Mouse (Mus musculus): Measurements from ENCODE around the gene S100a11. TPM values are rescaled to one million over a fixed set of nuclear protein-coding genes. Genes with fewer than 3 reads are reported as not detected.
A peak's percentile ranks its signal among the peaks of the same experiment; 100 is the strongest.

S100a11 gene
- polyA plus RNA-seq, 1 experiment from 2014 or later: 1,206 TPM

- H3K4me1 ChIP-seq (ENCODE audit: insufficient read depth, low read length): peaks cover 29% of the 10 kb centered on the region
- H3K4me2 ChIP-seq (replicated peaks; ENCODE audit: low read depth, low read length): peak overlapping the region; percentile 82
- no peaks in the 10 kb centered on the region for H3K27me3 ChIP-seq (ENCODE audit: insufficient read depth, low read length)
- peak overlapping the region; percentile 95 for H3K27ac ChIP-seq (ENCODE audit: low read length)
- H3K9me3 ChIP-seq (ENCODE audit: low read length): no peaks in the 10 kb centered on the region
- peak overlapping the region; percentile 90 for H3K9ac ChIP-seq (replicated peaks; ENCODE audit: low read length)
- 7% methylated on average over 2 of the region's 2 CpGs for WGBS
- peak overlapping the region; percentile 67 for H3K4me3 ChIP-seq (ENCODE audit: low read length)
- ATAC-seq (ENCODE audit: low FRiP score, low TSS enrichment): peak; percentile 55; the same call in 1 of the 2 replicates
- peaks cover 1% of the 10 kb centered on the region; the same call in 1 of the 2 replicates for H3K36me3 ChIP-seq (ENCODE audit: insufficient read depth, low read length)
Observed at GRCm38 (mm10) chr3:93555878-93556254, 35.6 kb downstream of the S100a11 start.

DNA sequence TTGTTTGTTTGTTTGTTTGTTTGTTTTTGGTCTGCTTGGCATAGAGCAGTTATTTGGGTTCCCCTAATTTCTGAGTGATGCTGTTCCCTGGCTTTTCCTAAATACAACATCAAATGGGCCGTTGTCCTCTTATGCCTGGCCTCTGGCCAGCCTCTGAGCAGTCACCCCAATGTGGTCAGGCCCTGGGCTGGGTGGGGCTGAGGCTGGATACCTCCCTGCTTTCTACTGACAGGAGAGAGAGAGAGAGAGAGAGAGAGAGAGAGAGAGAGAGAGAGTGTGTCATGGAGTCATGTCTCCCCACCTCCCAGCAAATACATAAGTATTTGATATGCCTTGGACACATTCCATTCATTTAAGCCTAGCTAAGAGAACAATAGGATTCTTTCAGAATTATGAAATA is 36.3 kb downstream of the S100a11 start:
- Histone ChIP-seq H3K4me2 (replicated peaks; ENCODE audit: low read depth, low read length) (peak overlapping the region; percentile 82), H3K4me3 (ENCODE audit: low read length) (peak overlapping the region; percentile 67), H3K27ac (ENCODE audit: low read length) (peak overlapping the region; percentile 95), H3K9ac (replicated peaks; ENCODE audit: low read length) (peak overlapping the region; percentile 90), H3K4me1 (ENCODE audit: insufficient read depth, low read length) (peaks cover 29% of the 10 kb centered on the region), H3K27me3 (ENCODE audit: insufficient read depth, low read length) (no peaks in the 10 kb centered on the region), H3K9me3 (ENCODE audit: low read length) (no peaks in the 10 kb centered on the region), H3K36me3 (ENCODE audit: insufficient read depth, low read length) (peaks cover 6% of the 10 kb centered on the region; the same call in 1 of the 2 replicates)
- no peak for ATAC-seq (ENCODE audit: low FRiP score, low TSS enrichment)
- WGBS: 48% methylated on average over 1 of the region's 1 CpGs

DNA sequence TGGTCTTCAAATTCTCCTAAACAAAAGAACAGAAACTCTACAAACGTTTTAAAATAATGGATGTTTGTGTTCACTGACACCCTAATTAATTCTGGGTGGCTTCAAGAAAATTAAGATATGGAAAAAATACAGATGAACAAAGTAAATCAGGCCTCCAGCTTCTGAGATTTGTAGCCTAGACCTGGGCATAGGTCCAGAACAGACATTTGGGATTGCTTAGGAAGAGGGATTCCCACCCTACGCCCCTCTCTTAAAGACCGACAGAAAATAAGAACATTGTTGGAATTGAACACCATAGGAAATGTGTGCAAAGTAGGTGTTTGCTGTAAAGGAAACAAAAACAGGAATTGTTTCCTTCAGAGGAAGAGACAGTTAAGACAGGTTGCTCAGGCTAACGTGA is 37.2 kb downstream of the S100a11 start:
- no peak for ATAC-seq (ENCODE audit: low FRiP score, low TSS enrichment)
- Histone ChIP-seq H3K4me2 (replicated peaks; ENCODE audit: low read depth, low read length) (peak overlapping the region; percentile 17), H3K27me3 (ENCODE audit: insufficient read depth, low read length) (no peaks in the 10 kb centered on the region), H3K9ac (replicated peaks; ENCODE audit: low read length) (no peak overlapping the region), H3K4me3 (ENCODE audit: low read length) (peak overlapping the region; percentile 1; the same call in 1 of the 2 replicates), H3K36me3 (ENCODE audit: insufficient read depth, low read length) (peaks cover 14% of the 10 kb centered on the region; the same call in 1 of the 2 replicates), H3K4me1 (ENCODE audit: insufficient read depth, low read length) (peaks cover 29% of the 10 kb centered on the region), H3K27ac (ENCODE audit: low read length) (no peak overlapping the region), H3K9me3 (ENCODE audit: low read length) (no peaks in the 10 kb centered on the region)
- 54% methylated on average over 4 of the region's 4 CpGs for WGBS

DNA sequence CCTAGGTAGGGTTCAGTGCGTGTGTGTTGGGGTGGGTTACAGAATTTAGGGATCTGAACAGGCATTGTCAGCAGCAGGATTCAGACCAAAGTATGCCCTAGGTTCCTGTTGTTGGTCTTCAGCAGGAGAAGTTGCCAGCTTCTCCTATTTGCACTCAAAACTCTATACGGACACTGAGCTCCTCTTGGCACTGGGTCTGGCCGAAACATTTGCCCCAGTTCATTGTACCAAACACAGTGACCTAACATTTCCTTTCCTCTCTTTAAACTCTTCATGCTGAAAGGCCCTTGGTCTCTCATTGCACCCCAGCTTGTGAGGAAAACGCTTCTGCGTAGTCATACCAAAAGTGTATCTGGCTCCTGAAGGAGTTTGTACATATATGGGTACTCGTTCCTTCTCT is 39.7 kb downstream of the S100a11 start:
- H3K4me1 ChIP-seq (ENCODE audit: insufficient read depth, low read length): peaks cover 26% of the 10 kb centered on the region
- WGBS: 94% methylated on average over 6 of the region's 6 CpGs
- ATAC-seq (ENCODE audit: low FRiP score, low TSS enrichment): no peak

GRCm38 (mm10) chr3:93562372-93562771 is 42.1 kb downstream of the S100a11 start:
- H3K4me3 ChIP-seq (ENCODE audit: low read length): no peak overlapping the region
- H3K4me1 ChIP-seq (ENCODE audit: insufficient read depth, low read length): peaks cover 12% of the 10 kb centered on the region; the same call in 1 of the 2 replicates
- no peak overlapping the region for H3K9ac ChIP-seq (replicated peaks; ENCODE audit: low read length)
- H3K9me3 ChIP-seq (ENCODE audit: low read length): no peaks in the 10 kb centered on the region
- H3K36me3 ChIP-seq (ENCODE audit: insufficient read depth, low read length): peaks cover 34% of the 10 kb centered on the region
- 91% methylated on average over 2 of the region's 2 CpGs for WGBS
- no peaks in the 10 kb centered on the region for H3K27me3 ChIP-seq (ENCODE audit: insufficient read depth, low read length)
- ATAC-seq (ENCODE audit: low FRiP score, low TSS enrichment): no peak
- H3K4me2 ChIP-seq (replicated peaks; ENCODE audit: low read depth, low read length): no peak overlapping the region
- H3K27ac ChIP-seq (ENCODE audit: low read length): no peak overlapping the region

More for the DNA sequence above, 39.7 kb downstream of the S100a11 start:
- no peaks in the 10 kb centered on the region for H3K27me3 ChIP-seq (ENCODE audit: insufficient read depth, low read length)
- no peak overlapping the region for H3K9ac ChIP-seq (replicated peaks; ENCODE audit: low read length)
- no peak overlapping the region for H3K27ac ChIP-seq (ENCODE audit: low read length)
- no peaks in the 10 kb centered on the region for H3K9me3 ChIP-seq (ENCODE audit: low read length)
- no peak overlapping the region for H3K4me3 ChIP-seq (ENCODE audit: low read length)
- H3K4me2 ChIP-seq (replicated peaks; ENCODE audit: low read depth, low read length): no peak overlapping the region
- H3K36me3 ChIP-seq (ENCODE audit: insufficient read depth, low read length): peaks cover 34% of the 10 kb centered on the region

DNA sequence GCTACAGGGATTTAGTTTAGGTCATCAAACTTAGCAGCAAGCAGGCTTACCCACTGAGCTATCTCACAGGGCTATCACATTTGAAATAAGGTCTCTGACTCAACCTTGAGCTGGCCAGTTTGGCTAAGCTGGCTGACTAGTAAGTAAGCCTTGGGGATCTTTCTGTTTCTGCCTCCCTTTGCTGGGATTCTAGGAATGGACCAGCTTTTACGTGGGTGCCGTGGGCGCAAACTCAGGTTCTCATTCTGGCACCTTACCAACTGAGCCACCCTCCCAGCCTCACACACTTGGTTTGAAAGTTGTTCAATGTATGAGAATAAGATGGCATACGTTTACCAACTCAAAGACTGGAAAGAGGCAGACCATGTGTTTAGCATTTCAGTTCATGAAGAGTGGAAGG is 42.9 kb downstream of the S100a11 start:
- H3K4me1 ChIP-seq (ENCODE audit: insufficient read depth, low read length): peaks cover 12% of the 10 kb centered on the region; the same call in 1 of the 2 replicates
- H3K4me2 ChIP-seq (replicated peaks; ENCODE audit: low read depth, low read length): no peak overlapping the region
- WGBS: 94% methylated on average over 4 of the region's 4 CpGs
- no peaks in the 10 kb centered on the region for H3K27me3 ChIP-seq (ENCODE audit: insufficient read depth, low read length)
- no peak overlapping the region for H3K4me3 ChIP-seq (ENCODE audit: low read length)
- H3K27ac ChIP-seq (ENCODE audit: low read length): no peak overlapping the region
- H3K36me3 ChIP-seq (ENCODE audit: insufficient read depth, low read length): peaks cover 34% of the 10 kb centered on the region
- no peak overlapping the region for H3K9ac ChIP-seq (replicated peaks; ENCODE audit: low read length)
- H3K9me3 ChIP-seq (ENCODE audit: low read length): no peaks in the 10 kb centered on the region
- ATAC-seq (ENCODE audit: low FRiP score, low TSS enrichment): no peak

DNA sequence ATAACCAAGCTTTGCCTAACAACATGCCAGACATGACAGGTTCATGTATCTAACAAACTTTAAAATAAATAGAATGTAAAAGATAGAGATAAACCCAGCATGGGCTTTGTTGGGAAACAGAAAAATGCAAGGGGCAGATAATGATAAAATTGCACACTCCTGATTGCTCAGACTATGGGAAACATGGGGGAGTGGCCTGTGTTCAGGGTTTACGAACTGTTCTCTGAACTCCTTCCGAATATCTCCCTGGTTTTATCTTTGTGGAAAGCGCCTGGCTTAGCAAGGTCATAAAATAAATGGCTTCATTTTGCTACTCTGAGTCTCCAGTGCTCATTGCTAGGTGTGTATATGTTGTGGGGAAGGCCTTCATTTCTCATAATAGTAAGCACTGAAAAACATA is 46.6 kb downstream of the S100a11 start:
- no peak overlapping the region for H3K4me2 ChIP-seq (replicated peaks; ENCODE audit: low read depth, low read length)
- no peak for ATAC-seq (ENCODE audit: low FRiP score, low TSS enrichment)
- no peak overlapping the region for H3K4me3 ChIP-seq (ENCODE audit: low read length)
- H3K36me3 ChIP-seq (ENCODE audit: insufficient read depth, low read length): peaks cover 26% of the 10 kb centered on the region
- 66% methylated on average over 3 of the region's 3 CpGs for WGBS
- H3K9ac ChIP-seq (replicated peaks; ENCODE audit: low read length): no peak overlapping the region
- no peak overlapping the region for H3K27ac ChIP-seq (ENCODE audit: low read length)
- peaks cover 11% of the 10 kb centered on the region; the same call in 1 of the 2 replicates for H3K4me1 ChIP-seq (ENCODE audit: insufficient read depth, low read length)
- H3K9me3 ChIP-seq (ENCODE audit: low read length): no peaks in the 10 kb centered on the region
- H3K27me3 ChIP-seq (ENCODE audit: insufficient read depth, low read length): no peaks in the 10 kb centered on the region

DNA sequence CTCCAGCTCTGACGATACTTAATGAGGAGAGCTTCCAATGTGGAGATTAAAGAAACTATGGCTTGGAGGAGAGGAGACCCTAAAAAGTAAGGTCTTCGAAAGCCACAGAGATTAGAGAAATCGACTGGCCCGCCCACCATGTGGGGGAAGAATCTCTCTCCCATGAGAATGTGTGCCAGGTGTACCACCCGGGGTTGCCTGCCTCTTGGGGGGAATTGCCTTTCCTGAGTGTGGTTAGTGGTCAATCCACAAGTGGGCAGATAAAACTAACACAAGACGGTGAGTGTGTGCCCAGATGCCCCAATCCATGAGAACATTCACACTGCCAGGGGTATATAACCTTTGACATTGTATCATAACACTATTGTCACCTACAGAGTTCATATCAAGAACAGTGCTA is 47.4 kb downstream of the S100a11 start:
- Histone ChIP-seq H3K4me1 (ENCODE audit: insufficient read depth, low read length) (peaks cover 11% of the 10 kb centered on the region; the same call in 1 of the 2 replicates), H3K36me3 (ENCODE audit: insufficient read depth, low read length) (peaks cover 18% of the 10 kb centered on the region), H3K4me3 (ENCODE audit: low read length) (no peak overlapping the region), H3K27me3 (ENCODE audit: insufficient read depth, low read length) (no peaks in the 10 kb centered on the region), H3K9ac (replicated peaks; ENCODE audit: low read length) (no peak overlapping the region), H3K9me3 (ENCODE audit: low read length) (no peaks in the 10 kb centered on the region), H3K4me2 (replicated peaks; ENCODE audit: low read depth, low read length) (no peak overlapping the region), H3K27ac (ENCODE audit: low read length) (peak overlapping the region; percentile 79)
- ATAC-seq (ENCODE audit: low FRiP score, low TSS enrichment): no peak
- WGBS: 91% methylated on average over 6 of the region's 6 CpGs

DNA sequence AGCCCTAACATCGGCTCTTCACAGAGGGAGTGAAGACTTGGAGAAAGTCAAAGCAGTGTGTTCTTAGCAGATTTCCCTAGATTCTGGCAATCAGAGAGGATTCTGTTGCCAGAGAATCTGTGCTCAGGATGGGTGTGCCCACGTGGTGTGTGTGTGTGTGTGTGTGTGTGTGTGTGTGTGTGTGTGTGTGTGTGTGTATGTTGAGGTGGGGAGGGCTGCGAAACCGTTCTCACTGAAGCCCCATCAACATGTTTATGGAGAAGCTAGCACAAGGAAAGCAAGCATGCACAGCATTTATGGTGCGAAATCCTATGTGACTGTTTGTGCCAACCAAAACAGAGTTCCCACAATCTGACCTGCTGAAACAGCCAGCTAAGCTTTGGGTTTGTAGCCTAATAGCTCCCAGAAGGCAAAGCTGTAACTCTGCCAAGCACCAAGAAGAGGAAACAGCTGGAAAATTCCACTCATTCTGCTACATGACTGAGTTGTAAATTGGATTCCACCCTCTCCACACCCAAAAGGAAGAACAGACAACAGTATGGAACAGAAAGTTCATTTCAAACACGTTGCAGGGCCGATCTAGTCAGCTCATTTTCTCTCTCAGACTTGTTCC is 48.2 kb downstream of the S100a11 start:
- Histone ChIP-seq H3K4me3 (ENCODE audit: low read length) (no peak overlapping the region), H3K9me3 (ENCODE audit: low read length) (no peaks in the 10 kb centered on the region), H3K4me1 (ENCODE audit: insufficient read depth, low read length) (peaks cover 11% of the 10 kb centered on the region; the same call in 1 of the 2 replicates), H3K36me3 (ENCODE audit: insufficient read depth, low read length) (peaks cover 10% of the 10 kb centered on the region; the same call in 1 of the 2 replicates), H3K27me3 (ENCODE audit: insufficient read depth, low read length) (no peaks in the 10 kb centered on the region), H3K27ac (ENCODE audit: low read length) (peak overlapping the region; percentile 84), H3K9ac (replicated peaks; ENCODE audit: low read length) (no peak overlapping the region), H3K4me2 (replicated peaks; ENCODE audit: low read depth, low read length) (no peak overlapping the region)
- peak; percentile 87 for ATAC-seq (ENCODE audit: low FRiP score, low TSS enrichment)
- 54% methylated on average over 7 of the region's 7 CpGs for WGBS

DNA sequence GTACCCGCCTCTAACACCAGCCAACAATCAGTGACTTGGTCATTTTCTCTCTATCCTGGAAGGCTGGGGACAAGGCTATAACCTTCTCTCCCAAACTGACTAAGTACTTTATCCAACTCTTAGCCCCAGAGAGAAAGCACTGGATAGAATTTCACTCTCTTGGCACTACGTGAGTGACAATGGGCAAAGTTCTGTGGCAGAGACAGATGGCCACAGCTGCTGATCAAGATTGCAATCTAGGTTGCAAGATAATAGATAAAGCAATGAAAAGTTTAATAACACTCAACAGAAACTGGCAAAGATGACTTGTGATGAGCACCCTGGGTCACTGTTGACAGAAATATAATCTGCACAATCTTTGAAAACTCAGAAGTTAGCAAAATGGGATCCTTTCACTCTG is 48.8 kb downstream of the S100a11 start:
- no peaks in the 10 kb centered on the region for H3K9me3 ChIP-seq (ENCODE audit: low read length)
- peaks cover 11% of the 10 kb centered on the region; the same call in 1 of the 2 replicates for H3K4me1 ChIP-seq (ENCODE audit: insufficient read depth, low read length)
- H3K9ac ChIP-seq (replicated peaks; ENCODE audit: low read length): no peak overlapping the region
- peak overlapping the region; percentile 84 for H3K27ac ChIP-seq (ENCODE audit: low read length)
- H3K4me2 ChIP-seq (replicated peaks; ENCODE audit: low read depth, low read length): no peak overlapping the region
- no peak overlapping the region for H3K4me3 ChIP-seq (ENCODE audit: low read length)
- WGBS: 29% methylated on average over 2 of the region's 2 CpGs
- ATAC-seq (ENCODE audit: low FRiP score, low TSS enrichment): no peak
- no peaks in the 10 kb centered on the region for H3K27me3 ChIP-seq (ENCODE audit: insufficient read depth, low read length)
- H3K36me3 ChIP-seq (ENCODE audit: insufficient read depth, low read length): peaks cover 9% of the 10 kb centered on the region; the same call in 1 of the 2 replicates
